Mouse (Mus musculus) embryonic facial prominence, embryonic 10.5 days (tissue): ENCODE measurements around the gene Mast4. TPM values are rescaled to one million over a fixed set of nuclear protein-coding genes. Genes with fewer than 3 reads are reported as not detected.

ENCODE experiments used
- DNase-seq: peaks from one replicate; pipeline ENCODE4 v3.0.0-alpha.2; 2017; ENCODE audit warnings: low spot score
- H3K27ac ChIP-seq: fragments of 300-500 bp; sonication (generic); replicated peaks from 2 replicates; pipeline ENCODE4 v1.5.1; 2016; ENCODE audit warnings: mild to moderate bottlenecking
- H3K27me3 ChIP-seq: fragments of 300-500 bp; sonication (generic); replicated peaks from 2 replicates; pipeline ENCODE4 v1.6.1; 2016; ENCODE audit warnings: low read depth, mild to moderate bottlenecking; ENCODE audit not compliant: poor library complexity, severe bottlenecking
- H3K36me3 ChIP-seq: fragments of 300-500 bp; sonication (generic); replicated peaks from 2 replicates; pipeline ENCODE4 v1.6.1; 2016; ENCODE audit warnings: mild to moderate bottlenecking, moderate library complexity
- H3K4me1 ChIP-seq: fragments of 300-500 bp; sonication (generic); 2 replicates; pipeline ENCODE4 v1.6.1; 2016
- H3K4me3 ChIP-seq: fragments of 300-500 bp; sonication (generic); 2 replicates; pipeline ENCODE4 v1.5.1; 2016; ENCODE audit warnings: mild to moderate bottlenecking, moderate library complexity
- H3K9me3 ChIP-seq: fragments of 300-500 bp; sonication (generic); 2 replicates; pipeline ENCODE4 v1.6.1; 2016; ENCODE audit warnings: mild to moderate bottlenecking
- WGBS: fragments of 180-500 bp; shearing (Covaris S2); methylation state at CpG from one replicate; pipeline ENCODE4 v1.1.7; 2016; 5-methylcytosine and 5-hydroxymethylcytosine counted together
- polyA plus RNA-seq: library from polyadenylated mRNA; unstranded; fragments of >200 nt; fragmentation: Nextera tagmentation; extraction: Ambion mirVana; gene quantifications from 2 replicates; pipeline ENCODE4 v1.2.1, GENCODE M21; 2016

Mast4 gene
- polyA plus RNA-seq, 1 experiment from 2014 or later = 23.0 TPM

DNA sequence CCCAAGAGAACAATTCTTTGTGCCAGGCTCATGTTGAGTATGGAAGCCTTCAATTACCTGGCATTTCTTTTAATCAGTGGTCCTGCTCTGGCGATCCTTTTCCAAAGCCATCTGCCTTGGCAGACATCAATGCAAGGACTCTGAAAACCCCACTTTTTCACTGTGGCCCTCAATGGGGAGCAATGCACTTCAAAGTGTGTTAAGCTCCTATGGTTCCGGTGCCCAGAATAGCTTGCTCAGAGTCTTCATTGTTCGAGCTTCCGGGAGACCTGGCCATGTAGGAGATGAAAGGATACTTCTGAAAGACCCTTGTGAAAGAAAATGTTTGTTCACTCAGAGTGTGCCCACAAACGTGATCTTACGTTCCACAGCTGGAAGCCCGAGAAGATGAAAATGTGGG lies 333.4 kb downstream of the Mast4 start:
- WGBS = 39% methylated on average over 7 of the region's 7 CpGs

DNA sequence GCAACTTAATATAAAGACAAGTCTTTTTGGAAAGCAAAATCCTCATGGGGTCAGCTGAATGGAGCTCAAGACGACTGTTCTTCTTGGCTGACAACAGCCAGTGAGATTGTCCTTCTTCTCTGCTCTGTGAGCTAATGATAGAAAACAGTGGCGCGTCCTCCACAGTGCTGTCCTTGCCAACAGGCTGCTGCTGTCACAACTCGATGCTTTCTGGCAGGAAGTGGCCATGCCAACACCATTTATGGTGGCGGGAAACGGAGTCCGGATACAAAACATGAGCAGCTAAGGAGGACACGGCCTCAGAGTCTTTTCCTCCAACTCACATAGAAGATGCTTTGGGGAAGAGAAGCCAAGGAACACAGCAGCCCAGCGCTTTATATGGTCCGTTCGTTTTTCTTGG lies 340.2 kb downstream of the Mast4 start:
- peaks cover 3% of the 10 kb centered on the region; the same call in 1 of the 2 replicates for H3K4me1 ChIP-seq
- H3K36me3 ChIP-seq = no peaks in the 10 kb centered on the region
- H3K9me3 ChIP-seq = no peaks in the 10 kb centered on the region
- H3K4me3 ChIP-seq = no peak overlapping the region
- no peaks in the 10 kb centered on the region for H3K27me3 ChIP-seq
- no peak for DNase-seq
- 94% methylated on average over 11 of the region's 11 CpGs for WGBS
- no peak overlapping the region for H3K27ac ChIP-seq

More for the DNA sequence above, 333.4 kb downstream of the Mast4 start:
- Histone ChIP-seq H3K27ac (no peak overlapping the region), H3K4me1 (peaks cover 20% of the 10 kb centered on the region), H3K9me3 (no peaks in the 10 kb centered on the region), H3K27me3 (no peaks in the 10 kb centered on the region), H3K4me3 (no peak overlapping the region), H3K36me3 (no peaks in the 10 kb centered on the region)
- no peak for DNase-seq

DNA sequence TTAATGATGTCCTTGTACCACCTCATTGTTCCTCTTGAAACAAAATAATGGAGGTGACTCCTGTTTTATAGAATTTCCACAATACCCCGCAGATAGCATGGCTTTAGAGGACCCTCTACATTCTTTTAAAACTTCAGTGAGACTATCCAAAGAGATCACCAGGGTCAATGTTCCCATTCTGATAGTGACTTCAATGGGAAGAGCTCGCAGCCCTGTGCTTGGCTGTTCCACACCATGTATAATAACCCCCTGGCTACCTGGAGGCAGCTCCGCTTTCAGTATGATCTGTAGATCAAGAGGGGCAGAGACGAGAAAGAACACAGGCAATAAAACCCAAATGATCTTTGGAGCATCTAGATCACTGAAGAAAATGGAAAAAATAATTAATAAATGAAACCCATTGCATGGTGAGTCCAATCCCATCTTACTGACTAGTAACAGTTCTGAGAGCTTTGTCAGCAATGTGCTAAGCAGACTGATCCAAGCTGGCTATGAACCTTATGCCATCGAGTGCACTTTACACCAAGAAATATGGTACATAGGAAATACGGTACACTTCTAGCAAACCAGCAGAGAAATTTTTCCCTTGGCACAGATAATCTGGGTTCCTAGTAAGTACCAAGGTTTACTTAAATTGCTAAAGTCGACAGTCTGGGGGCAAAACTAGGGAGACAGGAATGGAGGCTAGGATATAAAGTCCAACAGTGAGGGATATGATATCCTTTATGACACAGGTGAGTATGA lies 341.4 kb downstream of the Mast4 start:
- H3K36me3 ChIP-seq = no peaks in the 10 kb centered on the region
- H3K27ac ChIP-seq = no peak overlapping the region
- 87% methylated on average over 7 of the region's 7 CpGs for WGBS
- peaks cover 9% of the 10 kb centered on the region for H3K4me1 ChIP-seq
- no peak overlapping the region for H3K4me3 ChIP-seq
- no peaks in the 10 kb centered on the region for H3K9me3 ChIP-seq
- DNase-seq = no peak
- H3K27me3 ChIP-seq = no peaks in the 10 kb centered on the region

DNA sequence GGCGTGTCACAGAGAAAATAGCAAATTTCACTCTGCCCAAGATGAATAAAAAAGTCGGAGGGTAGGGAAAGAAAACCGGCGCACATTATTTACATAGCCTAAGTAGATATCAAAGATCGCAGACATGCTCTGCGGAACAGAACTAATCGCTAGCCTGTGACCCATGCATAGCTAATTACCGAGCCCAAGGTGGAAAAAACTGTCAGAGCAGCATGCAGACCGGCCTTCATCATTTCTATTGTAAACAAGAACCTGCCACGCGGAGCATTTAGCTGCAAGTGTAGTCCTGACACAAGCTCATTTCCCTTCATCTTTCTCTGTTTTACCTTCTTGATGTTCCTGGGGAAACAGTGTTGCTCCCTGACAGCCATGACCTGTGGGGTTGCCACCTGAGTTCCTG lies 342.4 kb downstream of the Mast4 start:
- Histone ChIP-seq H3K4me3 (no peak overlapping the region), H3K27ac (no peak overlapping the region), H3K4me1 (peaks cover 9% of the 10 kb centered on the region), H3K36me3 (no peaks in the 10 kb centered on the region), H3K27me3 (no peaks in the 10 kb centered on the region), H3K9me3 (no peaks in the 10 kb centered on the region)
- no peak for DNase-seq
- WGBS = 80% methylated on average over 11 of the region's 11 CpGs

DNA sequence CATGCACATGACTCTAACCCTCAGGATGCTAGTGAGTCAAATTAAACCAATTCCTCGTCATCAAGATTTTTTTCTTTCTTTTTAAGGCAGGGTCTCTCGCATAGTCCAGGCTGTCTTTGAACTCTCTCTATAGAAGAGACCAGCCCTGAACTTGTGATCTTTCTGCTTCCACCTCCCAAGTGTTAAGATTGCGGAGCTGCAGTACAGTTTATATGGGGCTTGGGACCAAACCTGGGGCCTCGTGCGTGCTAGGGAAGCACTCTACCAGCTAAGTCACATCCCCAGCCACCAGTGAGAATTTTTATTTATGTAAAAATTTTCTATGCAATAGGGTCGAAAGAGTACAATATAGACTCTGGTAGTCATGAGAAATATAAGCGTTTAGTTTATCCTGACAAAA lies 343.1 kb downstream of the Mast4 start:
- H3K36me3 ChIP-seq = no peaks in the 10 kb centered on the region
- no peak overlapping the region for H3K4me3 ChIP-seq
- H3K9me3 ChIP-seq = no peaks in the 10 kb centered on the region
- H3K27me3 ChIP-seq = no peaks in the 10 kb centered on the region
- DNase-seq = no peak
- WGBS = 93% methylated on average over 7 of the region's 7 CpGs
- H3K4me1 ChIP-seq = peaks cover 9% of the 10 kb centered on the region
- H3K27ac ChIP-seq = no peak overlapping the region

DNA sequence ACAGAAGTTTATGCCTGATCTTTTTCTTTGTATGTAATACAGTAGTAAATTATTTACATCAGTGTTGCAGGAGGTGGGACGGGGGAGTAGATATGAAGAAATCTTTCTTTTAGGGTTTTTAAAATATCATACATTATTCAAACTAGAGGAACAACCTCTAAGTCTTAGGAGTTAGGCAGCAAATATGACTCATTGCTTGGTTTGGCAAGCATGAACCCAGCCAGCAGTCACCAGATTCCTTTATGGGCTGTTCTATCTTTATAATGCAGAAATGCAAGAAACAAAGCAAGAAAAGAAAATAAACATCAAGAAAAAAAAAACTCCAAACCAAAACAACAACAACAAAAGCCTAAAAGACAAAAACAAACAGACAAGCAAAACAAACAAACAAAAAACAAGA lies 344.2 kb downstream of the Mast4 start:
- 88% methylated on average over 1 of the region's 1 CpGs for WGBS
- no peak for DNase-seq

DNA sequence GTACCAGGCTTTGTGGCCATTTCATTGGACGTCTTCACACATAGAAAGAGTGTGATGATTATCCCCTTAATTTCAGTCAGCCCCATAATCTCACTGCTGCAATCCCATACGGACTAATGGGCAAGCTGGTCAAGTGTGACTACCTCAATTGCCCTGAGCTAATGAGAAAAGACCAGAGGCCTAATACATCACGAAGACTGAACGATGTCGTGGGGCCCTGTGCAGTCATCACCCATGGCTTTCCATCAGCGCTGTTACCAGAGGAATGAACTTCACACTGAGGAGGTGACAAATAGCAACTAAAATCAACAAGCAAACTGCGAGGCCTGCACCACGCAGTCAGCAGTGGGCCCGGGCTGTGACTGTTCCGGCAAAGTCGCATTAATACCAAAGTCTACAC lies 344.7 kb downstream of the Mast4 start:
- no peaks in the 10 kb centered on the region for H3K36me3 ChIP-seq
- DNase-seq = no peak
- WGBS = 84% methylated on average over 11 of the region's 11 CpGs

More for the DNA sequence above, 344.2 kb downstream of the Mast4 start:
- no peak overlapping the region for H3K27ac ChIP-seq
- no peaks in the 10 kb centered on the region for H3K9me3 ChIP-seq
- H3K27me3 ChIP-seq = no peaks in the 10 kb centered on the region
- peaks cover 9% of the 10 kb centered on the region for H3K4me1 ChIP-seq
- H3K36me3 ChIP-seq = no peaks in the 10 kb centered on the region
- no peak overlapping the region for H3K4me3 ChIP-seq

DNA sequence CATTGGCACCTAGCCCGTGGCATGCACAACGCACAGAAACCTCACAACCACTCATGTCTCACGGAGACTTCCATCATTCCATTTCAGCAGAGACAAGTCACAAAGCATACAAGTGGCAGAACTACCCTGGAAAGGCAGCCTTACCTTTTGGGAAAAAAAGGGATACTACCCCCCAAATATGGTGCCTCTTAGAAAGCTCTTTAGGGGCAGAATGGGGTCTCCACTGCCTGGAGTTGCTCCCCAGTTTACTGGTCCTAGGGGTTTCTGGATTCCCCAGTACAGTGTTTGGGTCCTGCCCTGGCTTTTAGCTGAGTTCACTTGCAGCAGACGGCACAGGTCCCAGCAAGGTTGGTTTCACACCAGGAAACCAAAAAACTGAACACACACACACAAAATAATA lies 345.3 kb downstream of the Mast4 start:
- Histone ChIP-seq H3K9me3 (no peaks in the 10 kb centered on the region), H3K36me3 (no peaks in the 10 kb centered on the region), H3K27ac (no peak overlapping the region), H3K27me3 (no peaks in the 10 kb centered on the region), H3K4me3 (no peak overlapping the region), H3K4me1 (peaks cover 9% of the 10 kb centered on the region)
- no peak for DNase-seq
- 91% methylated on average over 4 of the region's 4 CpGs for WGBS

More for the DNA sequence above, 344.7 kb downstream of the Mast4 start:
- peaks cover 9% of the 10 kb centered on the region for H3K4me1 ChIP-seq
- no peak overlapping the region for H3K4me3 ChIP-seq
- no peaks in the 10 kb centered on the region for H3K27me3 ChIP-seq
- no peak overlapping the region for H3K27ac ChIP-seq
- no peaks in the 10 kb centered on the region for H3K9me3 ChIP-seq

DNA sequence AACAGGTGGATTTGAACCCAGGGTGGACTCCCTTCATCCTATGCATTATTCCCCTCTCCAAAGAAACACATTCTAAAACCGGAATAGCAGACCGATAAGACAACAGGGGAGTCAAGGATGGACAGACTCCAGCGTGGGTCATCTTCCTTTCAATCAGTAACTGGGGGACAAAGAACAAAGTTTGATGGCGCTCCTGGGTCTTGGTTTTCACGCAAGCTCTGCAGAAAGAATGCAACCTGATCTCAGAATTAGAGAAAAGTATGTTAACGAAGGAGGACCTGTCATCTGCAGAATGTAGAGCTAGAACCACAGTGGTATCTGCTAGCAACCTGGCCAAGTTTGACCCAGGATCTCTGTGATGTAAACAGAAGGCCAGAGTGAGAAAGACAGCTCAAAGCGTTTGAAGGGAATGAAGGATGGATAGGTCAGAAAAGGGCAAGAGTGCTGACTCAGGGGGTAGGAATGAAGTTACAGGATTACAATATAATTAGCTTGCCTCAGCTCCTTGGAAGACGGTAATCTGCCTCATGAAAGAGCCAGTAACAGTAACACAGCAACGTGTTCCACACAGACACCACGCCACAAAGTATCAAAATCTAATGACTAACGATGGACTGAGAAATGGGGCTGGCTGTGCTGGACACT lies 345.9 kb downstream of the Mast4 start:
- no peaks in the 10 kb centered on the region for H3K27me3 ChIP-seq
- no peak overlapping the region for H3K27ac ChIP-seq
- 71% methylated on average over 11 of the region's 11 CpGs for WGBS
- no peak for DNase-seq
- H3K9me3 ChIP-seq = no peaks in the 10 kb centered on the region
- H3K4me1 ChIP-seq = peaks cover 9% of the 10 kb centered on the region
- no peak overlapping the region for H3K4me3 ChIP-seq
- no peaks in the 10 kb centered on the region for H3K36me3 ChIP-seq

DNA sequence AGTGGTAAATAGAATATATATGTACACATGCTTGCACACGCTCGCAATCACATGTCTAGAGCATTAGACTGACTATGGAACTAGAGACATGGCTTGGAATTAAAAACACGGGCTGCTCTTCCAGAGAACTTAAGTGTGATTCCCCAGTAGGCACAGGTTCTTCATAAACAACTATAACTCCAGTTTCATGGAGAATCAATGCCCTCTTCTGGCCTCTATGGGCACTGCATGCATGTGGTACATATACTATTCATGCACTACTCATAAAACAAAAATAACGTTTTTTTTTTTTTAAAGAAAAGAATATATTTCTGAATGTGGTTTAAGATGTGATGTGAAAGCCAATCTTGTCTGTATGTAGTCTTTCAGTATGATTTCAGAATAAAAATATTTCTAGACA lies 349.7 kb downstream of the Mast4 start:
- peaks cover 6% of the 10 kb centered on the region for H3K4me1 ChIP-seq
- no peaks in the 10 kb centered on the region for H3K27me3 ChIP-seq
- H3K9me3 ChIP-seq = no peaks in the 10 kb centered on the region
- H3K4me3 ChIP-seq = no peak overlapping the region
- no peak for DNase-seq
- WGBS = 94% methylated on average over 4 of the region's 4 CpGs
- H3K36me3 ChIP-seq = no peaks in the 10 kb centered on the region
- no peak overlapping the region for H3K27ac ChIP-seq

DNA sequence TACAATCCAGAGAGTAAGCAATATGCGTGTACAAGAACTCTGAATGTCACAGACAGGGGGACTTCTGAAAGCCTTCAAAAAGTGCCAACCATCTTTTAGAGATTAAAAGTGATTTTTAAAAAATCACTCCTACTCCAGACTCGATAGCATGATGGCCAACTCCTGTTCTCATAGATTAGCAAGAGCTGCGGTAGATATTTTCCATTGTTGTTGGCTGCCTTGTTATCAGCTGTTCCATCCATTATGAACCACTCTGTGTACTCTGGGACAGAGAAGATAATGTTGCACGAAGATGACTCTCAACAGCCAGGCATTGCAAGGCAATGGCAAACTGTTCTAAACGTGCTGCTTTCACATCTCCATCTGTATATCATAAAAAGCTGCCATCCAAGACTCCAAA lies 360.4 kb downstream of the Mast4 start:
- Histone ChIP-seq H3K9me3 (no peaks in the 10 kb centered on the region), H3K36me3 (no peaks in the 10 kb centered on the region), H3K27me3 (no peaks in the 10 kb centered on the region), H3K27ac (no peak overlapping the region), H3K4me3 (no peak overlapping the region), H3K4me1 (no peaks in the 10 kb centered on the region)
- DNase-seq = no peak
- 90% methylated on average over 5 of the region's 5 CpGs for WGBS

DNA sequence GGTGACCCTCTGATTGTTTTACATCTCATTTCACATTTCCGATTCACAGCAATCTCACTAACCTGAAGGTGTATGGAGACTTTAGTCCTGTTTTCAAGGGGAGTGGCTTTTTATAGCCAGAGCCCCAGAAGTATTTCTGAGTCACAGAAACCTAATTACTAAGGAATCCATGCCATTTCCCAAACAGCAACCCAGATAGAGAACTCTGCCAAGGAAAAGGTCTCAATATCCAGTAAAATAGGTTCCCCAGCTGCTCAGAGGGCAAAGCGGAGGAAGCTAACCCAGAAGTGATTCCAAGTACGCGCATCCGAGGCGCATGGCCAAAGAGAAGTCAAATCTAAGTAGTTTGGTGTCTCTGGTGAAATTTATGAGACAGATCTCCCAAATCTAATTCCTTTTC lies 370.8 kb downstream of the Mast4 start:
- WGBS = 95% methylated on average over 6 of the region's 6 CpGs
- Histone ChIP-seq H3K27ac (no peak overlapping the region), H3K9me3 (no peaks in the 10 kb centered on the region), H3K4me3 (no peak overlapping the region), H3K36me3 (no peaks in the 10 kb centered on the region), H3K4me1 (peaks cover under 1% of the 10 kb centered on the region), H3K27me3 (no peaks in the 10 kb centered on the region)
- DNase-seq = no peak
